Mouse (Mus musculus): ENCODE measurements around the gene Arfgap2. TPM values are rescaled to one million over a fixed set of nuclear protein-coding genes. Genes with fewer than 3 reads are reported as not detected.
A peak's percentile ranks its signal among the peaks of the same experiment; 100 is the strongest.
"Not testable (repeated sequence)": the region's sequence is repeated elsewhere in the genome, so short reads cannot be mapped to it uniquely, and the experiment has no call there.

The Arfgap2 gene
- polyA plus RNA-seq (2014; fragmentation: Nextera tagmentation; extraction: Ambion mirVana), result 64.2 and 71.8 TPM in 2 replicates

DNA sequence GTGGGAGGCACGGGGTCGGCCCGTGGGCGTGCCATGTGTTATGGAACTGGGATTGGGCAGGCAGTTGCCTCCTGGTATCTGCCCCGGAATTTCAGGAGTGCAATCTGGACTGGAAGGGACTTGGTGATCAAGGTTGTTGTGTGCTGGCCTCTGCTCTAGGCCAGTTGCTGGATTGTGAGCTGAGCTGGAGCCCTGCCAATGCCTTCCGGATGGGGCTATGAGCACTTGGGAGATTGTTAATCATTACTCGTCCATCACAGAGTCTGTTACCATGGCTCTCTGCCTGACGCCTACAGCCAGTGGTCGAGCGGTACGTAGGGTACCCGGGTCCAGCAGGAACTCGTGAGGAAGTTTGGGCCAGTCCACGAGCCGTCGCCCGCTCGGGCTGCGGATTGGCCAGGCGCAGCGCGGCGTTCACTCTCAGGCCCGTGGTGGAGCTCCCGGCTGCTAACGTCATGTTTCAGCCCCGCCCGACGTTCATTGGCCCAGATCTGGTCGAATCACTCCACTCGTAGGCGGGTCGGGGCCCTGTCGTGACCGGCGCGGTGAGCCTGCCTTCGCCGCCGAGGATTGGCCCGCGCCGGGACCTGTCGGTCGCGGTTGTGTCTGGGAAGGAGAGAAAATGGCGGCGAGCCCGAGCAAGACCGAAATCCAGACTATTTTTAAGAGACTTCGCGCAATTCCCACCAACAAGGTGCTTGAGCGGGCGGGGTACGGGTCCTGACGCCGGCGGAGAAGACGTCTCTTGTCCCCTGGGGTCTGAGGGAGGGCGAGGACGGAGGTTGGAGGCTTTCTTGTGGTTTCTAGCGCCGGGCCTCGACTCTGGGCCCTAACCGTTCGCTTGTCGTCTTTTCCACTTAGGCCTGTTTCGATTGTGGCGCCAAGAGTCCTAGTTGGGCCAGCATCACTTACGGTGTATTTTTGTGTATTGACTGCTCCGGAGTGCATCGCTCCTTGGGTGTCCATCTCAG lies at the start of gene Arfgap2:
Arfgap2 (plus strand) TSS at position 264 of the 971 bp plus-strand sequence.
- peak within 1 kb of the TSS; percentile 91 for H3K27ac ChIP-seq (replicated peaks; ENCODE audit: low read depth, low read length)

DNA sequence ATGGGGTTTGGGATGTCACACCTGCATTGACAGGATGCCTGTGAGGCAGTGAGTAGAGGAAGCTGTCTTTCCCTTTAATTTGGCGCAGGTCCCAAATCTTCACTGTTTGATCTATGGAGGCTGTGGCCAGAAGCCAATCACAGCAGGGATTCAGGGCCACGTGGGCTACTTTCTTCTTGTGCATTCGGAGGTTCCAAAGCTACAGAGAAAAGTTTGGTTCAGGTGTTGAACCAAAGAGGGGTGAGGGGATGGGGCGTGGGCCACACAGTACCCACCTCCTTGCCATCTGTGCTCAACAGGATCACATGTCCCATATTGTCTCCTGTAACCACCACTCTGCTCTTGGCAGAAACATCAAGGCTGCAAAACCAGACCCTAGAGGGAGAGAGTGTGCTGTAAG lies 47.7 kb upstream of the Arfgap2 start:
- Histone ChIP-seq H3K27me3 (ENCODE audit: control insufficient read depth, insufficient read depth, low read length) (no peaks in the 10 kb centered on the region), H3K36me3 (ENCODE audit: control insufficient read depth, insufficient read depth, low read length) (peaks cover 46% of the 10 kb centered on the region), H3K27ac (replicated peaks; ENCODE audit: low read depth, low read length) (no peak overlapping the region), H3K9ac (replicated peaks; ENCODE audit: low read length) (no peak overlapping the region), H3K9me3 (ENCODE audit: control insufficient read depth, low read length) (no peaks in the 10 kb centered on the region), H3K4me1 (ENCODE audit: control insufficient read depth, insufficient read depth, low read length) (no peaks in the 10 kb centered on the region), H3K4me2 (ENCODE audit: low read length) (no peak overlapping the region), H3K4me3 (replicated peaks; ENCODE audit: low read depth, low read length) (no peak overlapping the region)
- DNase-seq (peak; percentile 28), ATAC-seq (ENCODE audit: low FRiP score, low TSS enrichment) (no peak)
- WGBS, result 80% methylated on average over 4 of the region's 4 CpGs

More for the DNA sequence above, at the start of gene Arfgap2:
- Histone ChIP-seq H3K27me3 (ENCODE audit: control insufficient read depth, insufficient read depth, low read length) (no peaks in the 10 kb centered on the region), H3K9me3 (ENCODE audit: control insufficient read depth, low read length) (no peaks in the 10 kb centered on the region), H3K4me3 (replicated peaks; ENCODE audit: low read depth, low read length) (peak within 1 kb of the TSS; percentile 76), H3K9ac (replicated peaks; ENCODE audit: low read length) (peak within 1 kb of the TSS; percentile 86), H3K4me1 (ENCODE audit: control insufficient read depth, insufficient read depth, low read length) (peaks cover 15% of the 10 kb centered on the region), H3K4me2 (ENCODE audit: low read length) (peak within 1 kb of the TSS; percentile 81), H3K36me3 (ENCODE audit: control insufficient read depth, insufficient read depth, low read length) (peaks cover 36% of the 10 kb centered on the region)
- WGBS, result 3% methylated on average over 72 of the region's 72 CpGs
- ATAC-seq (ENCODE audit: low FRiP score, low TSS enrichment), result peak; percentile 99
- peak; percentile 99 for DNase-seq

DNA sequence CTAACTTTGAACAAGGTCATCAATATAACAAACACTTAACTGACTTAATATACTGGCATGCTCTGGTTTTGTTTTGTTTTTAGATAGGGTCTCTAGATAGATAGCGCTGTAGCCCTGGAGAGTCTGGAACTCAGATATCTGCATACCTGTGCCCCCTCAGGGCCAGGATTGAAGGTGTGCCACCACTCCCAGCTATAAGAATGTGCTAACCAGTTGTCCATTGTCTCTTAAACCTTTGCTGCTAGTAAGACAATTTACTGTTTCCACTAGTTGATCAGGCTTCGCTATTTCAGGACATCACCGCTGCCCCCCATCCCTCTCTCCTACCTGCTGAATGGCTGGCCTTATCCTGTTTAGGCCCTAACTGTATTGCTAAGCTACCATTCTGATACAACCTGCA lies 44.3 kb upstream of the Arfgap2 start:
- H3K9me3 ChIP-seq (ENCODE audit: control insufficient read depth, low read length), result no peaks in the 10 kb centered on the region
- H3K4me2 ChIP-seq (ENCODE audit: low read length), result no peak overlapping the region
- H3K4me3 ChIP-seq (replicated peaks; ENCODE audit: low read depth, low read length), result no peak overlapping the region
- no peak for DNase-seq
- H3K27me3 ChIP-seq (ENCODE audit: control insufficient read depth, insufficient read depth, low read length), result no peaks in the 10 kb centered on the region
- 0 out of 2 replicates have a peak, but pooled peaks cover 15% of the 10 kb centered on the region for H3K36me3 ChIP-seq (ENCODE audit: control insufficient read depth, insufficient read depth, low read length)
- no peaks in the 10 kb centered on the region for H3K4me1 ChIP-seq (ENCODE audit: control insufficient read depth, insufficient read depth, low read length)
- no peak for ATAC-seq (ENCODE audit: low FRiP score, low TSS enrichment)
- H3K9ac ChIP-seq (replicated peaks; ENCODE audit: low read length), result no peak overlapping the region
- no peak overlapping the region for H3K27ac ChIP-seq (replicated peaks; ENCODE audit: low read depth, low read length)
- 96% methylated on average over 3 of the region's 3 CpGs for WGBS

DNA sequence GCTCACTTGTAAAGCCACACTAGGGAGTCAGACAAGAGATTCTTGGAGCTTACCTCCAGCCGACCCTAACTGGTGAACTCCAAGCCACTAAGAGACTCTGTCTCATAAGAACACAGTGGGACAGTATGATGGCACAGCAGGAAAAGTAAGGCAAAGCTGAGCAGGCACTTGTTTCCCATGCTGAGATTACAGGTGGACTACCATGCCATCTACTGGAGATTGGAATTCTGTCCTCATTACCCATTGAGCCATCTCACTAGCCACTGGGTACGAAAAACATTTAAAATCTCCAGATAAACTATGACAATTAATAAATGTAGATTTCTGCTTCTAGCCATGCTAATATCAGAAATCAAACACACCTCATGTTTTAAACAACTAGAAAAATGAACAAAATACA lies 41.2 kb upstream of the Arfgap2 start:
- ATAC-seq (ENCODE audit: low FRiP score, low TSS enrichment), result no peak
- WGBS, result 82% methylated on average over 2 of the region's 2 CpGs
- Histone ChIP-seq H3K4me1 (ENCODE audit: control insufficient read depth, insufficient read depth, low read length) (no peaks in the 10 kb centered on the region), H3K9ac (replicated peaks; ENCODE audit: low read length) (no peak overlapping the region), H3K4me2 (ENCODE audit: low read length) (no peak overlapping the region), H3K27ac (replicated peaks; ENCODE audit: low read depth, low read length) (no peak overlapping the region), H3K9me3 (ENCODE audit: control insufficient read depth, low read length) (no peaks in the 10 kb centered on the region), H3K27me3 (ENCODE audit: control insufficient read depth, insufficient read depth, low read length) (no peaks in the 10 kb centered on the region), H3K4me3 (replicated peaks; ENCODE audit: low read depth, low read length) (no peak overlapping the region), H3K36me3 (ENCODE audit: control insufficient read depth, insufficient read depth, low read length) (0 out of 2 replicates have a peak, but pooled peaks cover 2% of the 10 kb centered on the region)
- no peak for DNase-seq

- ATAC-seq (ENCODE audit: low FRiP score, low TSS enrichment) (no peak), DNase-seq (no peak)
- H3K36me3 ChIP-seq (ENCODE audit: control insufficient read depth, insufficient read depth, low read length), result no peaks in the 10 kb centered on the region
- WGBS, result 85% methylated on average over 2 of the region's 2 CpGs
- no peak overlapping the region for H3K27ac ChIP-seq (replicated peaks; ENCODE audit: low read depth, low read length)
- no peaks in the 10 kb centered on the region for H3K27me3 ChIP-seq (ENCODE audit: control insufficient read depth, insufficient read depth, low read length)
- H3K4me1 ChIP-seq (ENCODE audit: control insufficient read depth, insufficient read depth, low read length), result no peaks in the 10 kb centered on the region
- H3K9me3 ChIP-seq (ENCODE audit: control insufficient read depth, low read length), result no peaks in the 10 kb centered on the region
- no peak overlapping the region for H3K4me3 ChIP-seq (replicated peaks; ENCODE audit: low read depth, low read length)
- H3K4me2 ChIP-seq (ENCODE audit: low read length), result no peak overlapping the region
- H3K9ac ChIP-seq (replicated peaks; ENCODE audit: low read length), result no peak overlapping the region
Observed at GRCm38 (mm10) chr2:91229735-91230134, 35.0 kb upstream of the Arfgap2 start.

GRCm38 (mm10) chr2:91236601-91237510 lies 27.9 kb upstream of the Arfgap2 start, which contains the start of gene Ddb2:
Gene Ddb2, minus strand, starts transcription at chr2:91236982.
- DNase-seq (peak; percentile 96), ATAC-seq (ENCODE audit: low FRiP score, low TSS enrichment) (peak; percentile 97)
- Histone ChIP-seq H3K4me2 (ENCODE audit: low read length) (peak within 1 kb of the TSS; percentile 58), H3K27ac (replicated peaks; ENCODE audit: low read depth, low read length) (peak within 1 kb of the TSS; percentile 55), H3K36me3 (ENCODE audit: control insufficient read depth, insufficient read depth, low read length) (no peaks in the 10 kb centered on the region), H3K4me1 (ENCODE audit: control insufficient read depth, insufficient read depth, low read length) (no peaks in the 10 kb centered on the region), H3K4me3 (replicated peaks; ENCODE audit: low read depth, low read length) (peak within 1 kb of the TSS; percentile 41), H3K9ac (replicated peaks; ENCODE audit: low read length) (peak within 1 kb of the TSS; percentile 38), H3K27me3 (ENCODE audit: control insufficient read depth, insufficient read depth, low read length) (no peaks in the 10 kb centered on the region), H3K9me3 (ENCODE audit: control insufficient read depth, low read length) (no peaks in the 10 kb centered on the region)
- WGBS, result under 1% methylated on average over 48 of the region's 48 CpGs

DNA sequence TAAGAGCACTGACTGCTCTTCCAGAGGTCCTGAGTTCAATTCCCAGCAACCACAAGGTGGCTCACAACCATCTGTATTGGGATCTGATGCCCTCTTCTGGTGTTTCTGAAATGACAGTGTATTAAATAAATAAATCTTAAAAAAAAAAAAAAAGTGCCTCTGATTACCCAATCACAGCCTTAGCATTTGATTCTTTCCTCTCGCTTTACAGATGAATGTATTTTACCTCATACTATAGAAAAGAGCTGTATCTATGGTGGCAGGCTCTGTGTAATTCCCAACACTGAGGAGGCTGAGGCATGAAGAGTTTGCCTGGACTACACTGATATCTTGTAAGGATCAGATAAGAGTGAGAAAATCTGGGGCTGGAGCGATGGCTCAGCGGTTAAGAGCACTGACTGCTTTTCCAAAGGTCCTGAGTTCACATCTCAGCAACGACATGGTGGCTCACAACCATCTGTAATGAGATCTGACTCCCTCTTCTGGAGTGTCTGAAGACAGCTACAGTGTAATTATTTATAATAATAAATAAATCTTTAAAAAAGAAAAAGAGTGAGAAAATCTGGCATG lies 27.2 kb upstream of the Arfgap2 start:
- H3K4me2 ChIP-seq (ENCODE audit: low read length), result peak overlapping the region; percentile 58
- not testable (repeated sequence) for H3K4me1 ChIP-seq (ENCODE audit: control insufficient read depth, insufficient read depth, low read length); H3K9me3 ChIP-seq (ENCODE audit: control insufficient read depth, low read length); H3K27me3 ChIP-seq (ENCODE audit: control insufficient read depth, insufficient read depth, low read length); H3K36me3 ChIP-seq (ENCODE audit: control insufficient read depth, insufficient read depth, low read length); H3K9ac ChIP-seq (replicated peaks; ENCODE audit: low read length)
- peak overlapping the region; percentile 41 for H3K4me3 ChIP-seq (replicated peaks; ENCODE audit: low read depth, low read length)
- H3K27ac ChIP-seq (replicated peaks; ENCODE audit: low read depth, low read length), result peak overlapping the region; percentile 55
- WGBS, result 24% methylated on average over 4 of the region's 4 CpGs
- ATAC-seq (ENCODE audit: low FRiP score, low TSS enrichment) (peak; percentile 16), DNase-seq (peak; percentile 47)

DNA sequence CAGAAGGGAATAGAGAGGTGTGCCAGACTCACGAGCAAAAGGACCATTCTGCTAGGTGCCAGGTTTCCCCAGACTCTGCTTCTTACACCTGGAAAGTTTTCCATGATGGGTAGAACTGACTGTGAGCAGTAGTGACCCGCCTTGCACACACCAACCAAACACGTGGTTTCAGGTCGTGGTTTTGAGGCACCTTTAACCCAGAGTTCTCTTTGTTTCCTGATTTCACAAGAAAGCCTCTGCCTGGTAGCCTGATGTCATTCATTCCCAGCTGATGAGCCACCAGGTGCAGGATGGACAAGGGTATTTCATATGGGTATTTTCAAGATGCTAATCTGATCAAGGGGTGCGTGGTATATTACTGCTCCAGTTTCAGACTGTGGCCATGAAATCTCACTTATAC lies 22.2 kb upstream of the Arfgap2 start:
- WGBS, result 78% methylated on average over 5 of the region's 5 CpGs
- DNase-seq (no peak), ATAC-seq (ENCODE audit: low FRiP score, low TSS enrichment) (no peak)
- no peak overlapping the region for H3K9ac ChIP-seq (replicated peaks; ENCODE audit: low read length)
- no peak overlapping the region for H3K4me3 ChIP-seq (replicated peaks; ENCODE audit: low read depth, low read length)
- no peaks in the 10 kb centered on the region for H3K4me1 ChIP-seq (ENCODE audit: control insufficient read depth, insufficient read depth, low read length)
- H3K36me3 ChIP-seq (ENCODE audit: control insufficient read depth, insufficient read depth, low read length), result no peaks in the 10 kb centered on the region
- no peaks in the 10 kb centered on the region for H3K27me3 ChIP-seq (ENCODE audit: control insufficient read depth, insufficient read depth, low read length)
- no peaks in the 10 kb centered on the region for H3K9me3 ChIP-seq (ENCODE audit: control insufficient read depth, low read length)
- no peak overlapping the region for H3K27ac ChIP-seq (replicated peaks; ENCODE audit: low read depth, low read length)
- H3K4me2 ChIP-seq (ENCODE audit: low read length), result no peak overlapping the region
